Mouse (Mus musculus) limb, embryonic 10.5 days (tissue): Measurements from ENCODE around the gene Ndufb6. TPM values are rescaled to one million over a fixed set of nuclear protein-coding genes. Genes with fewer than 3 reads are reported as not detected.

Experiments
- DNase-seq: peaks from one replicate; pipeline ENCODE4 v3.0.0-alpha.2; 2017; ENCODE audit warnings: low spot score
- H3K27ac ChIP-seq: fragments of 300-500 bp; sonication (generic); 2 replicates; pipeline ENCODE4 v1.5.1; 2016; ENCODE audit warnings: mild to moderate bottlenecking
- H3K27me3 ChIP-seq: fragments of 300-500 bp; sonication (generic); 2 replicates; pipeline ENCODE4 v1.6.1; 2016; ENCODE audit warnings: low read depth, mild to moderate bottlenecking; ENCODE audit not compliant: poor library complexity, severe bottlenecking
- H3K36me3 ChIP-seq: fragments of 300-500 bp; sonication (generic); 2 replicates; pipeline ENCODE4 v1.6.1; 2016; ENCODE audit warnings: mild to moderate bottlenecking, moderate library complexity
- H3K4me1 ChIP-seq: fragments of 300-500 bp; sonication (generic); 2 replicates; pipeline ENCODE4 v1.6.1; 2016
- H3K4me3 ChIP-seq: fragments of 300-500 bp; sonication (generic); 2 replicates; pipeline ENCODE4 v1.5.1; 2016; ENCODE audit warnings: mild to moderate bottlenecking, moderate library complexity
- H3K9me3 ChIP-seq: fragments of 300-500 bp; sonication (generic); replicated peaks from 2 replicates; pipeline ENCODE4 v1.6.1; 2016; ENCODE audit warnings: mild to moderate bottlenecking
- WGBS: fragments of 180-500 bp; shearing (Covaris S2); methylation state at CpG from one replicate; pipeline ENCODE4 v1.1.7; 2016; 5-methylcytosine and 5-hydroxymethylcytosine counted together
- polyA plus RNA-seq: library from polyadenylated mRNA; unstranded; fragments of >200 nt; fragmentation: Nextera tagmentation; extraction: Ambion mirVana; gene quantifications from 2 replicates; pipeline ENCODE4 v1.2.1, GENCODE M21; 2016

The Ndufb6 gene
- polyA plus RNA-seq, 1 experiment from 2014 or later = 321 TPM

- H3K4me3 ChIP-seq = no peak overlapping the region
- no peak overlapping the region for H3K27ac ChIP-seq
- H3K27me3 ChIP-seq = no peaks in the 10 kb centered on the region
- no peaks in the 10 kb centered on the region for H3K36me3 ChIP-seq
- peaks cover 17% of the 10 kb centered on the region for H3K4me1 ChIP-seq
- no peak for DNase-seq
- no peaks in the 10 kb centered on the region for H3K9me3 ChIP-seq
- WGBS = 56% methylated on average over 6 of the region's 6 CpGs
Observed at GRCm38 (mm10) chr4:40241928-40242327, 37.3 kb downstream of the Ndufb6 start.

GRCm38 (mm10) chr4:40240272-40240744, 38.9 kb downstream of the Ndufb6 start:
- no peak for DNase-seq
- 36% methylated on average over 5 of the region's 5 CpGs for WGBS
- Histone ChIP-seq H3K4me3 (peak overlapping the region; percentile 63), H3K27me3 (no peaks in the 10 kb centered on the region), H3K9me3 (no peaks in the 10 kb centered on the region), H3K36me3 (no peaks in the 10 kb centered on the region), H3K27ac (0 out of 2 replicates have a peak overlapping the region, but pooled peaks have one; percentile 70), H3K4me1 (peaks cover 17% of the 10 kb centered on the region)

- Histone ChIP-seq H3K9me3 (no peaks in the 10 kb centered on the region), H3K4me1 (peaks cover 17% of the 10 kb centered on the region), H3K36me3 (no peaks in the 10 kb centered on the region), H3K27me3 (no peaks in the 10 kb centered on the region), H3K4me3 (peak within 1 kb of the TSS; percentile 63), H3K27ac (peak within 1 kb of the TSS; percentile 70)
- DNase-seq = peak; percentile 73
- WGBS = 3% methylated on average over 35 of the region's 35 CpGs
Observed at GRCm38 (mm10) chr4:40239409-40240271, 39.6 kb downstream of the Ndufb6 start, which contains the start of gene Ddx58. Gene Ddx58 (minus strand): TSS chr4:40239828.

- Histone ChIP-seq H3K36me3 (no peaks in the 10 kb centered on the region), H3K4me3 (peak overlapping the region; percentile 63), H3K27me3 (no peaks in the 10 kb centered on the region), H3K9me3 (no peaks in the 10 kb centered on the region), H3K27ac (peak overlapping the region; percentile 70; the same call in 1 of the 2 replicates), H3K4me1 (peaks cover 17% of the 10 kb centered on the region)
- 5% methylated on average over 17 of the region's 17 CpGs for WGBS
- DNase-seq = peak; percentile 41
Observed at GRCm38 (mm10) chr4:40238483-40239408, 40.5 kb downstream of the Ndufb6 start.

- no peaks in the 10 kb centered on the region for H3K36me3 ChIP-seq
- H3K4me3 ChIP-seq = no peak overlapping the region
- H3K27ac ChIP-seq = no peak overlapping the region
- no peak for DNase-seq
- H3K9me3 ChIP-seq = no peaks in the 10 kb centered on the region
- peaks cover 17% of the 10 kb centered on the region for H3K4me1 ChIP-seq
- H3K27me3 ChIP-seq = no peaks in the 10 kb centered on the region
- WGBS = 93% methylated on average over 4 of the region's 4 CpGs
Observed at GRCm38 (mm10) chr4:40236829-40237228, 42.4 kb downstream of the Ndufb6 start.

GRCm38 (mm10) chr4:40234256-40234655, 45.0 kb downstream of the Ndufb6 start:
- WGBS = 88% methylated on average over 6 of the region's 6 CpGs
- H3K4me1 ChIP-seq = peaks cover 10% of the 10 kb centered on the region
- no peak overlapping the region for H3K4me3 ChIP-seq
- no peaks in the 10 kb centered on the region for H3K9me3 ChIP-seq
- H3K27ac ChIP-seq = no peak overlapping the region
- H3K27me3 ChIP-seq = no peaks in the 10 kb centered on the region
- DNase-seq = no peak
- no peaks in the 10 kb centered on the region for H3K36me3 ChIP-seq

GRCm38 (mm10) chr4:40233062-40233664, 46.1 kb downstream of the Ndufb6 start:
- Histone ChIP-seq H3K27ac (no peak overlapping the region), H3K27me3 (no peaks in the 10 kb centered on the region), H3K4me3 (no peak overlapping the region), H3K9me3 (no peaks in the 10 kb centered on the region), H3K36me3 (no peaks in the 10 kb centered on the region), H3K4me1 (no peaks in the 10 kb centered on the region)
- DNase-seq = no peak
- 90% methylated on average over 7 of the region's 7 CpGs for WGBS

- DNase-seq = no peak
Observed at GRCm38 (mm10) chr4:40229723-40230122, 49.5 kb downstream of the Ndufb6 start.

GRCm38 (mm10) chr4:40227886-40228285, 51.3 kb downstream of the Ndufb6 start:
- Histone ChIP-seq H3K27ac (no peak overlapping the region), H3K27me3 (peaks cover 2% of the 10 kb centered on the region; the same call in 1 of the 2 replicates), H3K4me1 (no peaks in the 10 kb centered on the region), H3K4me3 (no peak overlapping the region), H3K9me3 (no peaks in the 10 kb centered on the region), H3K36me3 (no peaks in the 10 kb centered on the region)
- WGBS = 89% methylated on average over 7 of the region's 7 CpGs
- DNase-seq = no peak

More at GRCm38 (mm10) chr4:40229723-40230122, 49.5 kb downstream of the Ndufb6 start:
- no peaks in the 10 kb centered on the region for H3K4me1 ChIP-seq
- H3K27ac ChIP-seq = no peak overlapping the region
- H3K36me3 ChIP-seq = no peaks in the 10 kb centered on the region
- H3K4me3 ChIP-seq = no peak overlapping the region
- 89% methylated on average over 6 of the region's 6 CpGs for WGBS
- H3K27me3 ChIP-seq = no peaks in the 10 kb centered on the region
- H3K9me3 ChIP-seq = no peaks in the 10 kb centered on the region

GRCm38 (mm10) chr4:40227131-40227530, 52.1 kb downstream of the Ndufb6 start:
- no peak overlapping the region for H3K4me3 ChIP-seq
- DNase-seq = no peak
- 85% methylated on average over 11 of the region's 11 CpGs for WGBS
- H3K27ac ChIP-seq = no peak overlapping the region
- no peaks in the 10 kb centered on the region for H3K4me1 ChIP-seq
- peaks cover 7% of the 10 kb centered on the region; the same call in 1 of the 2 replicates for H3K27me3 ChIP-seq
- no peaks in the 10 kb centered on the region for H3K9me3 ChIP-seq
- no peaks in the 10 kb centered on the region for H3K36me3 ChIP-seq

- no peaks in the 10 kb centered on the region for H3K4me1 ChIP-seq
Observed at GRCm38 (mm10) chr4:40226095-40226494, 53.1 kb downstream of the Ndufb6 start.

GRCm38 (mm10) chr4:40221876-40222585, 57.2 kb downstream of the Ndufb6 start:
- no peak for DNase-seq
- Histone ChIP-seq H3K4me1 (peaks cover 7% of the 10 kb centered on the region), H3K27ac (no peak overlapping the region), H3K36me3 (no peaks in the 10 kb centered on the region), H3K4me3 (no peak overlapping the region), H3K27me3 (peaks cover 27% of the 10 kb centered on the region), H3K9me3 (no peaks in the 10 kb centered on the region)
- 48% methylated on average over 21 of the region's 21 CpGs for whole genome bisulfite sequencing

More at GRCm38 (mm10) chr4:40226095-40226494, 53.1 kb downstream of the Ndufb6 start:
- 86% methylated on average over 5 of the region's 5 CpGs for WGBS
- no peak overlapping the region for H3K4me3 ChIP-seq
- peaks cover 18% of the 10 kb centered on the region for H3K27me3 ChIP-seq
- H3K27ac ChIP-seq = no peak overlapping the region
- no peak for DNase-seq
- H3K9me3 ChIP-seq = no peaks in the 10 kb centered on the region
- no peaks in the 10 kb centered on the region for H3K36me3 ChIP-seq
